Mouse (Mus musculus): ENCODE data around the gene Slfn4. TPM values are rescaled to one million over a fixed set of nuclear protein-coding genes. Genes with fewer than 3 reads are reported as not detected.

Gene Slfn4
- polyA plus RNA-seq, 1 experiment, result 2.0 TPM

Other genes starting within 250 kb of the Slfn4 start
- gene Slfn5, start 223.8 kb upstream of the Slfn4 start, polyA plus RNA-seq (2012; rRNA removed), result 1.4 and 2.6 TPM in 2 replicates
- 1.5 and 3.7 TPM in 2 replicates for gene Slfn9, start 183.4 kb upstream of the Slfn4 start, polyA plus RNA-seq (2012; rRNA removed)
- gene Slfn8, start 154.4 kb upstream of the Slfn4 start, polyA plus RNA-seq (2012; rRNA removed), result 0.31 and 0.47 TPM in 2 replicates
- 9.0 and 10.5 TPM in 2 replicates for gene Slfn2, start 110.1 kb upstream of the Slfn4 start, polyA plus RNA-seq (2012; rRNA removed)
- gene Slfn1, start 58.3 kb upstream of the Slfn4 start, polyA plus RNA-seq (2012; rRNA removed), result 0.70 and 1.1 TPM in 2 replicates
- 0.16 and 0.25 TPM in 2 replicates for gene Slfn3, start 16.1 kb downstream of the Slfn4 start, polyA plus RNA-seq (2012; rRNA removed)
- gene Slfn14, start 111.5 kb downstream of the Slfn4 start, polyA plus RNA-seq (2012; rRNA removed), result not detected in 2 replicates
- 32.1 and 43.9 TPM in 2 replicates for gene Ap2b1, start 123.8 kb downstream of the Slfn4 start, polyA plus RNA-seq (2012; rRNA removed)
- gene Pex12, start 127.4 kb downstream of the Slfn4 start, polyA plus RNA-seq (2012; rRNA removed), result 6.9 and 8.9 TPM in 2 replicates
- gene Rasl10b, start 234.0 kb downstream of the Slfn4 start, polyA plus RNA-seq (2012; rRNA removed), result 0.84 and 1.1 TPM in 2 replicates

Measured in large intestine, adult 2 months (tissue).